Mouse (Mus musculus): ENCODE data around the gene Ldlr. TPM values are rescaled to one million over a fixed set of nuclear protein-coding genes. Genes with fewer than 3 reads are reported as not detected.

Gene Ldlr
- total and polyA plus RNA-seq, 3 experiments: 69.1 to 90.6 TPM; not detected in 1

DNA sequence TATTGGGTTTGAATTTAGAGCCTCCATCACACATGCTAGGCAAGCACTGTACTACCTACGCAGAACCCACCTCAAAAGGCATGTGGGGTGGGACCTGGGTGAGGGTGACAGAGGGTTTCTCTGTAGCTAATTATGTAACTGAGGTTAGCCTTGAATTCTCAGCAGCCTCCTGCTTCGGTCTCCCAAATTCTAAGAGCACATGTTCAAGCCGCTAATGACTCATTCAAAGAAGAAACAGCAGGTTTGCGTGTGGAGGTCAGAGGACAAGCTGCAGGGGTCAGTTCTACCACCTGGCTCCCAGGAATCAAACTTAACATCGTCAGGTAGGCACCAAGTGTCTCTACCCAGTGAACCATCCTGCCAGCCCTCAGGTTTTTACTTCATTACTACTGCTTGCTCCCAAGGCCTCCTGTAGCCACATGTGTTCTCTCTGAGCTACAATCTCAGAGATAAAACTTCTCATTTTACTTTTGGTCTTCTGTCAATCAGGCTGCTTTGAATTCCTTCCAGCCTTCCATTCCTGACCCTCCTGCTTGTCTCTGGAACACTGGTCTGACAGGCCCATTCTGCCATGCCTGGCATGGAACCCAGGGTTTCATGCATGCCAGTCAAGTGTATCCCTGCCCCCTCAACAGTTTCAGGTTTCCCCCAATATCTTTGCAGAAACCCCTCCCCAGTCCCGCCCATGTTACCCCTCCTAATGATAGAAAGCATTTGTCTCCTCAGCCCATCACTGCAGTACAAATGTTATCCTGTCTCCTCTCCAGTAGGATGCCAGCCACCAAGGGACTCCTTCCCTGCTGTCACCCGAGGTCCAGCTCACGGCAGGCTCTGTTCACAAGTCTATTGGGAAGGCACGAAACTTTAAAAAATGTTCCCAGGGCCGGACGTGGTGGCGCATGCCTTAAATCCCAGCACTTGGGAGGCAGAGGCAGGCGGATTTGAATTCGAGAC lies 35.6 kb downstream of the Ldlr start:
- Histone ChIP-seq H3K9me3 (replicated peaks; ENCODE audit: insufficient read depth, low read length) (no peaks in the 10 kb centered on the region), H3K36me3 (ENCODE audit: control insufficient read depth in 1 of 2, insufficient read depth in 2 of 2, low read length in 2 of 2) (peaks cover 0 to 24% of the 10 kb centered on the region in 2 experiments; a peak in 3 of 4 replicates), H3K9ac (ENCODE audit: control insufficient read depth, low read depth, low read length, poor library complexity, severe bottlenecking) (peak overlapping the region; percentile 79), H3K27ac (ENCODE audit: control insufficient read depth, low read depth, low read length) (no peak overlapping the region), H3K4me1 (ENCODE audit: control insufficient read depth in 1 of 2, insufficient read depth in 2 of 2, low read length in 2 of 2) (peaks cover 9 to 31% of the 10 kb centered on the region in 2 experiments), H3K4me3 (ENCODE audit: control insufficient read depth in 1 of 2, insufficient read depth in 1 of 2, low read depth in 2 of 2, low read length in 2 of 2) (peak overlapping the region; percentile 71 to 78), H3K79me2 (ENCODE audit: control insufficient read depth, insufficient read depth, low read length, poor library complexity) (peaks cover 25% of the 10 kb centered on the region), H3K27me3 (ENCODE audit: control insufficient read depth in 1 of 2, insufficient read depth in 2 of 2, low read length in 2 of 2) (no peaks in the 10 kb centered on the region)
- DNase-seq (ENCODE audit: low read depth, low spot score): peak; percentile 65
- no peak for TF ChIP-seq ELF1 (IDR thresholded peaks at IDR 0.05; ENCODE audit: low read depth, low read length)
- no peak for TF ChIP-seq UBTF (IDR thresholded peaks at IDR 0.05; ENCODE audit: borderline replicate concordance, insufficient read depth, low read depth, low read length)
- TF ChIP-seq SMC3 (IDR thresholded peaks at IDR 0.05; ENCODE audit: low read depth, low read length): no peak; the same call in 1 of the 2 replicates
- TF ChIP-seq MYC (IDR thresholded peaks at IDR 0.05; ENCODE audit: low read depth, low read length): peak; percentile 70; the same call in 1 of the 2 replicates
- peak; percentile 68 for TF ChIP-seq MXI1 (IDR thresholded peaks at IDR 0.05; ENCODE audit: low read depth, low read length)
- TF ChIP-seq MYB (IDR thresholded peaks at IDR 0.05; ENCODE audit: low read depth, low read length): no peak
- no peak for TF ChIP-seq POLR2AphosphoS5 (IDR thresholded peaks at IDR 0.05; ENCODE audit: borderline replicate concordance, low read depth, low read length)
- no peak for TF ChIP-seq RAD21 (IDR thresholded peaks at IDR 0.05; ENCODE audit: low read depth, low read length)
- no peak for TF ChIP-seq CTCF (IDR thresholded peaks at IDR 0.05 in 2 of 3, conservative IDR thresholded peaks at IDR 0.05 in 1 of 3; ENCODE audit: control insufficient read depth in 1 of 3, insufficient read depth in 1 of 3, low read depth in 2 of 3, low read length in 3 of 3, poor library complexity in 1 of 3, severe bottlenecking in 1 of 3)
- TF ChIP-seq MAZ (IDR thresholded peaks at IDR 0.05; ENCODE audit: low read depth, low read length): no peak
- TF ChIP-seq CHD1 (IDR thresholded peaks at IDR 0.05; ENCODE audit: low read depth, low read length): no peak
- peak; percentile 30; the same call in 1 of the 2 replicates for TF ChIP-seq NELFE (IDR thresholded peaks at IDR 0.05; ENCODE audit: low read depth, low read length)
- no peak for TF ChIP-seq ZNF384 (IDR thresholded peaks at IDR 0.05; ENCODE audit: low read depth, low read length)
- no peak for TF ChIP-seq KAT2A (conservative IDR thresholded peaks at IDR 0.05; ENCODE audit: low read depth, low read length)
- TF ChIP-seq E2F4 (IDR thresholded peaks at IDR 0.05; ENCODE audit: borderline replicate concordance, low read depth, low read length): peak; percentile 55; the same call in 1 of the 2 replicates
- peak; percentile 81 for TF ChIP-seq MAX (IDR thresholded peaks at IDR 0.05; ENCODE audit: low read length)
- TF ChIP-seq RCOR1 (IDR thresholded peaks at IDR 0.05; ENCODE audit: low read depth, low read length): peak; percentile 35; the same call in 1 of the 2 replicates
- no peak for TF ChIP-seq TAL1 (IDR thresholded peaks at IDR 0.05; ENCODE audit: low read length)
- TF ChIP-seq ZC3H11A (IDR thresholded peaks at IDR 0.05; ENCODE audit: low read depth, low read length): no peak
- no peak for TF ChIP-seq JUND (IDR thresholded peaks at IDR 0.05; ENCODE audit: low read depth, low read length)
- TF ChIP-seq ZKSCAN1 (IDR thresholded peaks at IDR 0.05; ENCODE audit: low read depth, low read length): no peak
- peak in 1 of 2 experiments; percentile 10; a peak in 1 of 4 replicates for TF ChIP-seq POLR2A (IDR thresholded peaks at IDR 0.05; ENCODE audit: control insufficient read depth in 1 of 2, insufficient read depth in 1 of 2, low read depth in 1 of 2, low read length in 2 of 2, poor library complexity in 1 of 2)
- TF ChIP-seq USF1 (IDR thresholded peaks at IDR 0.05; ENCODE audit: low read depth, low read length): no peak
- no peak for TF ChIP-seq MAFK (IDR thresholded peaks at IDR 0.05; ENCODE audit: borderline replicate concordance, low read depth, low read length)
- TF ChIP-seq NRF1 (IDR thresholded peaks at IDR 0.05; ENCODE audit: insufficient read depth, low read depth, low read length, poor library complexity, severe bottlenecking): no peak
- TF ChIP-seq MEF2A (IDR thresholded peaks at IDR 0.05; ENCODE audit: extremely low read depth, insufficient replicate concordance, low read depth, low read length, poor library complexity, severe bottlenecking): no peak
- no peak for TF ChIP-seq SIN3A (IDR thresholded peaks at IDR 0.05; ENCODE audit: low read length)
- no peak for TF ChIP-seq CHD2 (IDR thresholded peaks at IDR 0.05; ENCODE audit: low read length)
- no peak for TF ChIP-seq BHLHE40 (IDR thresholded peaks at IDR 0.05; ENCODE audit: borderline replicate concordance, low read depth, low read length)
- TF ChIP-seq GABPA (IDR thresholded peaks at IDR 0.05; ENCODE audit: low read depth, low read length): no peak
- no peak for TF ChIP-seq ZMIZ1 (IDR thresholded peaks at IDR 0.05; ENCODE audit: low read depth, low read length)
- TF ChIP-seq HCFC1 (IDR thresholded peaks at IDR 0.05; ENCODE audit: low read depth, low read length): no peak
- 0 out of 2 replicates have a peak, but pooled peaks have one; percentile 23 for TF ChIP-seq ETS1 (IDR thresholded peaks at IDR 0.05; ENCODE audit: low read depth, low read length)
- no peak for TF ChIP-seq EP300 (IDR thresholded peaks at IDR 0.05; ENCODE audit: low read depth in 1 of 2, low read length in 2 of 2)
- TF ChIP-seq POLR2AphosphoS2 (IDR thresholded peaks at IDR 0.05; ENCODE audit: low read length): no peak

Measured in MEL (cell line).